Mouse (Mus musculus): ENCODE data around the gene Wdr19. TPM values are rescaled to one million over a fixed set of nuclear protein-coding genes. Genes with fewer than 3 reads are reported as not detected.
A peak's percentile ranks its signal among the peaks of the same experiment; 100 is the strongest.

Wdr19 gene
- polyA plus RNA-seq, 1 experiment from 2014 or later: 15.6 TPM

GRCm38 (mm10) chr5:65158696-65159305 lies 40.7 kb upstream of the Wdr19 start:
- Histone ChIP-seq H3K9ac (replicated peaks; ENCODE audit: low read depth, low read length) (no peak overlapping the region), H3K27ac (ENCODE audit: low read depth, low read length) (no peak overlapping the region), H3K27me3 (ENCODE audit: control insufficient read depth, insufficient read depth, low read length) (no peaks in the 10 kb centered on the region), H3K9me3 (ENCODE audit: control insufficient read depth, low read length) (no peaks in the 10 kb centered on the region), H3K4me2 (ENCODE audit: low read depth, low read length) (no peak overlapping the region), H3K4me3 (ENCODE audit: low read depth, low read length) (no peak overlapping the region), H3K4me1 (ENCODE audit: control insufficient read depth, insufficient read depth, low read length) (no peaks in the 10 kb centered on the region), H3K36me3 (ENCODE audit: control insufficient read depth, insufficient read depth, low read length) (peaks cover 10% of the 10 kb centered on the region)
- 0 out of 2 replicates have a peak, but pooled peaks have one; percentile 34 for ATAC-seq (ENCODE audit: low read depth)
- 86% methylated on average over 20 of the region's 20 CpGs for WGBS

GRCm38 (mm10) chr5:65163001-65163400 lies 36.5 kb upstream of the Wdr19 start:
- Histone ChIP-seq H3K9me3 (ENCODE audit: control insufficient read depth, low read length) (no peaks in the 10 kb centered on the region), H3K27ac (ENCODE audit: low read depth, low read length) (no peak overlapping the region), H3K4me3 (ENCODE audit: low read depth, low read length) (no peak overlapping the region), H3K4me2 (ENCODE audit: low read depth, low read length) (no peak overlapping the region), H3K36me3 (ENCODE audit: control insufficient read depth, insufficient read depth, low read length) (peaks cover 17% of the 10 kb centered on the region), H3K4me1 (ENCODE audit: control insufficient read depth, insufficient read depth, low read length) (no peaks in the 10 kb centered on the region), H3K9ac (replicated peaks; ENCODE audit: low read depth, low read length) (no peak overlapping the region), H3K27me3 (ENCODE audit: control insufficient read depth, insufficient read depth, low read length) (no peaks in the 10 kb centered on the region)
- 76% methylated on average over 5 of the region's 5 CpGs for WGBS
- ATAC-seq (ENCODE audit: low read depth): no peak

GRCm38 (mm10) chr5:65163489-65164092 lies 35.9 kb upstream of the Wdr19 start:
- ATAC-seq (ENCODE audit: low read depth): no peak
- no peak overlapping the region for H3K9ac ChIP-seq (replicated peaks; ENCODE audit: low read depth, low read length)
- H3K4me2 ChIP-seq (ENCODE audit: low read depth, low read length): no peak overlapping the region
- no peaks in the 10 kb centered on the region for H3K9me3 ChIP-seq (ENCODE audit: control insufficient read depth, low read length)
- peaks cover 17% of the 10 kb centered on the region for H3K36me3 ChIP-seq (ENCODE audit: control insufficient read depth, insufficient read depth, low read length)
- no peak overlapping the region for H3K4me3 ChIP-seq (ENCODE audit: low read depth, low read length)
- no peak overlapping the region for H3K27ac ChIP-seq (ENCODE audit: low read depth, low read length)
- no peaks in the 10 kb centered on the region for H3K4me1 ChIP-seq (ENCODE audit: control insufficient read depth, insufficient read depth, low read length)
- 86% methylated on average over 17 of the region's 17 CpGs for WGBS
- H3K27me3 ChIP-seq (ENCODE audit: control insufficient read depth, insufficient read depth, low read length): no peaks in the 10 kb centered on the region

- no peak overlapping the region for H3K27ac ChIP-seq (ENCODE audit: low read depth, low read length)
- H3K9me3 ChIP-seq (ENCODE audit: control insufficient read depth, low read length): no peaks in the 10 kb centered on the region
- no peak for ATAC-seq (ENCODE audit: low read depth)
- H3K36me3 ChIP-seq (ENCODE audit: control insufficient read depth, insufficient read depth, low read length): no peaks in the 10 kb centered on the region
- no peak overlapping the region for H3K4me2 ChIP-seq (ENCODE audit: low read depth, low read length)
- H3K27me3 ChIP-seq (ENCODE audit: control insufficient read depth, insufficient read depth, low read length): no peaks in the 10 kb centered on the region
- H3K4me3 ChIP-seq (ENCODE audit: low read depth, low read length): no peak overlapping the region
- H3K4me1 ChIP-seq (ENCODE audit: control insufficient read depth, insufficient read depth, low read length): no peaks in the 10 kb centered on the region
- whole genome bisulfite sequencing: 85% methylated on average over 9 of the region's 9 CpGs
- H3K9ac ChIP-seq (replicated peaks; ENCODE audit: low read depth, low read length): no peak overlapping the region
These were observed 29.3 kb upstream of the Wdr19 start for GRCm38 (mm10) chr5:65170206-65170605.

- WGBS: 65% methylated on average over 26 of the region's 26 CpGs
- Histone ChIP-seq H3K9me3 (ENCODE audit: control insufficient read depth, low read length) (no peaks in the 10 kb centered on the region), H3K4me3 (ENCODE audit: low read depth, low read length) (no peak overlapping the region), H3K4me2 (ENCODE audit: low read depth, low read length) (no peak overlapping the region), H3K36me3 (ENCODE audit: control insufficient read depth, insufficient read depth, low read length) (no peaks in the 10 kb centered on the region), H3K27me3 (ENCODE audit: control insufficient read depth, insufficient read depth, low read length) (no peaks in the 10 kb centered on the region), H3K9ac (replicated peaks; ENCODE audit: low read depth, low read length) (no peak overlapping the region), H3K4me1 (ENCODE audit: control insufficient read depth, insufficient read depth, low read length) (peaks cover 11% of the 10 kb centered on the region), H3K27ac (ENCODE audit: low read depth, low read length) (peak overlapping the region; percentile 34; the same call in 1 of the 2 replicates)
- ATAC-seq (ENCODE audit: low read depth): peak; percentile 70; the same call in 1 of the 2 replicates
These were observed 24.2 kb upstream of the Wdr19 start for GRCm38 (mm10) chr5:65175035-65175917.

- 64% methylated on average over 13 of the region's 13 CpGs for WGBS
- ATAC-seq (ENCODE audit: low read depth): peak; percentile 47; the same call in 1 of the 2 replicates
These were observed 23.5 kb upstream of the Wdr19 start for GRCm38 (mm10) chr5:65175918-65176484.

GRCm38 (mm10) chr5:65177026-65177514 lies 22.4 kb upstream of the Wdr19 start:
- no peaks in the 10 kb centered on the region for H3K36me3 ChIP-seq (ENCODE audit: control insufficient read depth, insufficient read depth, low read length)
- WGBS: 42% methylated on average over 11 of the region's 11 CpGs
- H3K4me1 ChIP-seq (ENCODE audit: control insufficient read depth, insufficient read depth, low read length): peaks cover 15% of the 10 kb centered on the region
- H3K9me3 ChIP-seq (ENCODE audit: control insufficient read depth, low read length): no peaks in the 10 kb centered on the region
- H3K27ac ChIP-seq (ENCODE audit: low read depth, low read length): no peak overlapping the region
- no peak for ATAC-seq (ENCODE audit: low read depth)
- no peak overlapping the region for H3K4me3 ChIP-seq (ENCODE audit: low read depth, low read length)
- no peak overlapping the region for H3K4me2 ChIP-seq (ENCODE audit: low read depth, low read length)
- no peaks in the 10 kb centered on the region for H3K27me3 ChIP-seq (ENCODE audit: control insufficient read depth, insufficient read depth, low read length)
- no peak overlapping the region for H3K9ac ChIP-seq (replicated peaks; ENCODE audit: low read depth, low read length)

More at GRCm38 (mm10) chr5:65175918-65176484, 23.5 kb upstream of the Wdr19 start:
- H3K27ac ChIP-seq (ENCODE audit: low read depth, low read length): peak overlapping the region; percentile 34; the same call in 1 of the 2 replicates
- H3K36me3 ChIP-seq (ENCODE audit: control insufficient read depth, insufficient read depth, low read length): no peaks in the 10 kb centered on the region
- H3K9ac ChIP-seq (replicated peaks; ENCODE audit: low read depth, low read length): 0 out of 2 replicates have a peak overlapping the region, but pooled peaks have one; percentile 26
- H3K27me3 ChIP-seq (ENCODE audit: control insufficient read depth, insufficient read depth, low read length): no peaks in the 10 kb centered on the region
- no peak overlapping the region for H3K4me2 ChIP-seq (ENCODE audit: low read depth, low read length)
- no peak overlapping the region for H3K4me3 ChIP-seq (ENCODE audit: low read depth, low read length)
- H3K4me1 ChIP-seq (ENCODE audit: control insufficient read depth, insufficient read depth, low read length): peaks cover 11% of the 10 kb centered on the region
- H3K9me3 ChIP-seq (ENCODE audit: control insufficient read depth, low read length): no peaks in the 10 kb centered on the region

- ATAC-seq (ENCODE audit: low read depth): no peak
- Histone ChIP-seq H3K4me3 (ENCODE audit: low read depth, low read length) (no peak overlapping the region), H3K9me3 (ENCODE audit: control insufficient read depth, low read length) (no peaks in the 10 kb centered on the region), H3K9ac (replicated peaks; ENCODE audit: low read depth, low read length) (no peak overlapping the region), H3K36me3 (ENCODE audit: control insufficient read depth, insufficient read depth, low read length) (no peaks in the 10 kb centered on the region), H3K27ac (ENCODE audit: low read depth, low read length) (no peak overlapping the region), H3K4me2 (ENCODE audit: low read depth, low read length) (no peak overlapping the region), H3K4me1 (ENCODE audit: control insufficient read depth, insufficient read depth, low read length) (peaks cover 15% of the 10 kb centered on the region), H3K27me3 (ENCODE audit: control insufficient read depth, insufficient read depth, low read length) (no peaks in the 10 kb centered on the region)
- WGBS: 95% methylated on average over 9 of the region's 9 CpGs
These were observed 21.0 kb upstream of the Wdr19 start for GRCm38 (mm10) chr5:65178477-65178876.

Measured in neural tube, embryonic 14.5 days (tissue).